Mouse (Mus musculus): ENCODE data around the gene Kif5a.
"Not testable (repeated sequence)": the region's sequence is repeated elsewhere in the genome, so short reads cannot be mapped to it uniquely, and the experiment has no call there.

The Kif5a gene

GRCm38 (mm10) chr10:127262548-127263398, at the start of gene Kif5a:
TSS of gene Kif5a (minus strand) at chr10:127263348.
- peak; percentile 64 for DNase-seq (ENCODE audit: extremely low spot score, low spot score)

GRCm38 (mm10) chr10:127312858-127313257, 49.7 kb upstream of the Kif5a start:
- no peak for DNase-seq (ENCODE audit: extremely low spot score, low spot score)

- peak; percentile 89 for DNase-seq (ENCODE audit: extremely low spot score, low spot score)
Observed at GRCm38 (mm10) chr10:127312356-127312676, 49.2 kb upstream of the Kif5a start.

- DNase-seq (ENCODE audit: extremely low spot score, low spot score): peak; percentile 93
Observed at GRCm38 (mm10) chr10:127311476-127312355, 48.6 kb upstream of the Kif5a start, which contains the start of gene Mars. TSS of gene Mars (minus strand) at chr10:127311786.

GRCm38 (mm10) chr10:127310523-127311475, 47.7 kb upstream of the Kif5a start:
- no peak for DNase-seq (ENCODE audit: extremely low spot score, low spot score)

- not testable (repeated sequence) for DNase-seq (ENCODE audit: extremely low spot score, low spot score)
Observed at GRCm38 (mm10) chr10:127309167-127309566, 46.0 kb upstream of the Kif5a start.

- DNase-seq (ENCODE audit: extremely low spot score, low spot score): no peak
Observed at GRCm38 (mm10) chr10:127303136-127303535, 40.0 kb upstream of the Kif5a start.

GRCm38 (mm10) chr10:127300361-127300760, 37.2 kb upstream of the Kif5a start:
- no peak for DNase-seq (ENCODE audit: extremely low spot score, low spot score)

GRCm38 (mm10) chr10:127297015-127297871, 34.1 kb upstream of the Kif5a start:
- DNase-seq (ENCODE audit: extremely low spot score, low spot score): no peak

- no peak for DNase-seq (ENCODE audit: extremely low spot score, low spot score)
Observed at GRCm38 (mm10) chr10:127295986-127296794, 33.0 kb upstream of the Kif5a start.

GRCm38 (mm10) chr10:127294895-127295510, 31.9 kb upstream of the Kif5a start:
- no peak for DNase-seq (ENCODE audit: extremely low spot score, low spot score)

- no peak for DNase-seq (ENCODE audit: extremely low spot score, low spot score)
Observed at GRCm38 (mm10) chr10:127293590-127294113, 30.5 kb upstream of the Kif5a start.

- DNase-seq (ENCODE audit: extremely low spot score, low spot score): no peak
Observed at GRCm38 (mm10) chr10:127292987-127293538, 29.9 kb upstream of the Kif5a start.

- DNase-seq (ENCODE audit: extremely low spot score, low spot score): no peak
Observed at GRCm38 (mm10) chr10:127291881-127292638, 28.9 kb upstream of the Kif5a start.

- no peak for DNase-seq (ENCODE audit: extremely low spot score, low spot score)
Observed at GRCm38 (mm10) chr10:127290930-127291880, 28.1 kb upstream of the Kif5a start.

GRCm38 (mm10) chr10:127290307-127290929, 27.3 kb upstream of the Kif5a start:
- DNase-seq (ENCODE audit: extremely low spot score, low spot score): peak; percentile 100

Measured in neural tube, embryonic 10.5 days (tissue).